Mouse (Mus musculus) forebrain, embryonic 11.5 days (tissue): ENCODE measurements at regions not wholly inside any gene's neighbourhood (a gene's known extent, or its start where the extent isn't known, plus 50 kb on each side); places are given as distances from the start of the nearest gene placed in this dataset.

ENCODE experiments used
- ATAC-seq: fragments of 200-750 bp; cut with Nextera tagmentation; replicated peaks from 2 replicates; pipeline ENCODE4 v1.8.0; 2017; ENCODE audit warnings: moderate TSS enrichment; ENCODE audit not compliant: low FRiP score
- DNase-seq: peaks from one replicate; pipeline ENCODE4 v3.0.0-alpha.2; 2017; ENCODE audit warnings: low spot score
- H3K27ac ChIP-seq: fragments of 300-500 bp; sonication (generic); 2 replicates; pipeline ENCODE4 v1.5.1; 2014; ENCODE audit warnings: low read depth, low read length
- H3K27me3 ChIP-seq: fragments of 300-500 bp; sonication (generic); 2 replicates; pipeline ENCODE4 v1.6.1; 2014; ENCODE audit warnings: mild to moderate bottlenecking, low read length, mixed read lengths; ENCODE audit not compliant: control insufficient read depth, insufficient read depth
- H3K36me3 ChIP-seq: fragments of 300-500 bp; sonication (generic); 2 replicates; pipeline ENCODE4 v1.6.1; 2014; ENCODE audit warnings: mild to moderate bottlenecking, low read length, moderate library complexity, mixed read lengths; ENCODE audit not compliant: control insufficient read depth, insufficient read depth
- H3K4me1 ChIP-seq: fragments of 300-500 bp; sonication (generic); replicated peaks from 2 replicates; pipeline ENCODE4 v1.6.1; 2014; ENCODE audit warnings: low read length, mixed read lengths; ENCODE audit not compliant: control insufficient read depth, insufficient read depth
- H3K4me2 ChIP-seq: fragments of 300-500 bp; sonication (generic); 2 replicates; pipeline ENCODE4 v1.6.1; 2014; ENCODE audit warnings: low read depth, mild to moderate bottlenecking, low read length, moderate library complexity, mixed read lengths; ENCODE audit not compliant: severe bottlenecking
- H3K4me3 ChIP-seq: fragments of 300-500 bp; sonication (generic); 2 replicates; pipeline ENCODE4 v1.5.1; 2014; ENCODE audit warnings: low read depth, low read length
- H3K9ac ChIP-seq: fragments of 300-500 bp; sonication (generic); 2 replicates; pipeline ENCODE4 v1.6.1; 2014; ENCODE audit warnings: low read length
- H3K9me3 ChIP-seq: fragments of 300-500 bp; sonication (generic); 2 replicates; pipeline ENCODE4 v1.6.1; 2016; ENCODE audit warnings: low read length, mixed read lengths; ENCODE audit not compliant: control insufficient read depth
- WGBS: fragments of 180-500 bp; shearing (Covaris S2); extraction: QIAGEN DNeasy Blood & Tissue Kit; methylation state at CpG from one replicate; pipeline ENCODE4 v1.1.7; 2014; 5-methylcytosine and 5-hydroxymethylcytosine counted together

DNA sequence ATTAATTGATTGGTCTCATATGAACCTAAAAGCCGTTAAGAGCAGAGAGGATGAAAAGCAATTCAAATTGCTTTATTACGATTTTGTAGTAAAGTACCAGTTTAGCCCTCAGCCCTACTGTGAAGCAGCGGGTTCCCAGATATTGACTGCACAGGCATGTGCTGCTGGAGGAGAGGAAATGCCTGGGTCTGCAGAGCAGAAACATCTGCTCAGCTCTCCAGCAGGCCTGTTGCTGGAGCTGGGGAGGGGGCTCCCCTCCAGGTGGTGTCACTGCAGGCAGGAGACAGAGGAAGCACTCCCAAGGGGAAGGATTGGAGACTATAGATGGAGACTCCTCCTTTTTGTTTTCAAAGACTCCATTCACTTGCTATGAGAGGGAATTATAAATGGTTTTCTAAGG, 106.1 kb upstream of the Zfp462 start:
- ATAC-seq (no peak), DNase-seq (no peak)
- Histone ChIP-seq H3K9me3 (no peaks in the 10 kb centered on the region), H3K36me3 (no peaks in the 10 kb centered on the region), H3K9ac (no peak overlapping the region), H3K4me1 (no peaks in the 10 kb centered on the region; the same call in 1 of the 2 replicates), H3K27ac (no peak overlapping the region), H3K4me2 (no peak overlapping the region), H3K4me3 (no peak overlapping the region), H3K27me3 (no peaks in the 10 kb centered on the region)
- WGBS = 40% methylated on average over 3 of the region's 3 CpGs

DNA sequence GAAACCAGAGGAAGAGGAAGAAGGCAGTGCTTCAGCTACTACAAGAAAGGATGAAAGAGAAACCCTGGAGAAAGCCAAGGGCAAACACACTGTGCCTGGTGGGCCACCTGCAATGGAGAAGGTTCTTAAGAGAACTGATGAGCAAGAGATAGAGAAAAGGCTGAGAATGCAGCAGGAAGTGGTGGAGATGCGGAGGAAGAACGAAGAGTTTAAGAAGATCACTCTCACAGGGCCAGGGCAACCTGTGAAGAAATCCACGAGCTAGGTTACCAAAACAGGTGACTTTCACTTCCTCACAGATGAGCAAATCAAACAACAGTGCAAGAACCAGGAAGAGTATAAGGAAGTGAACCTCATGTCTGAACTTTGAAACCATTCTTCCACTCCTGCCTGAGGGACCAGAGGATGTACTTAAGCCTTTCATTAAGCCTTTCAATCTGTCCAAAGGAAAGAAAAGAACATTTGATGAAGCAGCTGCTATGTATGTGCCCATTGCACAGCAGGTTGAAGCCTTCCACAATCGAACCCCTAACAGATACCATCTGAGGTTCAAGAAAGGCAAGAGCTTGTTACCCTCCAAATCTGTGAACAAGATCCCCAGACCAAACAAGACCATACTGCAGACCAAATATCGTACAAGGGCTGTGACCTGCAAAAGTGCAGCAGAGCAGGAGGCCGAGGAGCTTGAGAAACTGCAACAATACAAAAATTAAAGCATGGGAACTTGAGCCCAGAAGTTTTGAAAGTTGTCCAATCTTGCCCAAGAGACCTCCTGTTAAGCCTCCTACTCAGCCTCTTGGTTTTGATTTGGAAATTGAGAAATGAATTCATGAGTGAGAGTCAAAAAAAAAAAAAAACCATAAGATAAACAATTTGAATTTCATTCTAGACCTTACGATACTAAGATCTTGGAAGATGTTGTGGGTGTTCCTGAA, 91.6 kb upstream of the Zfp462 start:
- Histone ChIP-seq H3K27ac (no peak overlapping the region), H3K9ac (no peak overlapping the region), H3K36me3 (no peaks in the 10 kb centered on the region), H3K27me3 (no peaks in the 10 kb centered on the region), H3K9me3 (no peaks in the 10 kb centered on the region), H3K4me3 (no peak overlapping the region), H3K4me2 (no peak overlapping the region), H3K4me1 (no peaks in the 10 kb centered on the region)
- 93% methylated on average over 7 of the region's 7 CpGs for WGBS
- DNase-seq = no peak
- no peak for ATAC-seq

- H3K27ac ChIP-seq = no peak overlapping the region
- WGBS = 96% methylated on average over 3 of the region's 3 CpGs
- H3K4me3 ChIP-seq = no peak overlapping the region
- H3K4me1 ChIP-seq = no peaks in the 10 kb centered on the region
- no peaks in the 10 kb centered on the region for H3K9me3 ChIP-seq
- no peaks in the 10 kb centered on the region for H3K36me3 ChIP-seq
- DNase-seq (no peak), ATAC-seq (no peak)
- H3K9ac ChIP-seq = no peak overlapping the region
- no peaks in the 10 kb centered on the region for H3K27me3 ChIP-seq
- H3K4me2 ChIP-seq = no peak overlapping the region
Measured at GRCm38 (mm10) chr4:54858604-54859003, 86.2 kb upstream of the Zfp462 start.

DNA sequence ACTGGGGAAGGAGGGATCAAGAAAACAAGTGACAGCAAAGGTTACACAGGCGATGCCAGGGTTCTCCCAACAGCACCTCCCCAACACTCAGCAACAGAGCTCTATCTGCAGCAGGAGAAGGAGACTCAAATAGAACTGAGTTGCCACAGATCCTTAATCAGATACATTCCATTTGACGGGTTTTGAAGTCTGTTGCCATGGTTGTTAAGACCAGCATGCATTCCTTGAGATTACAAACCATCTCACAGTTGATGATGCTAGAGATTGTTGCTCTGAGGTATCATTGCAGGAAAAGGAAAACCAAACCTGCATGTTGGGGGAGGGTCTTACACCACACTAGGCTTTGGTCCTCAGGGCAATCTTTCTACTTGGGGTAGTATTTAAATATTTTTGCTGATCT, 78.8 kb upstream of the Zfp462 start:
- no peaks in the 10 kb centered on the region for H3K36me3 ChIP-seq
- no peaks in the 10 kb centered on the region for H3K27me3 ChIP-seq
- no peak overlapping the region for H3K9ac ChIP-seq
- H3K4me2 ChIP-seq = no peak overlapping the region
- no peaks in the 10 kb centered on the region for H3K9me3 ChIP-seq
- no peak for ATAC-seq
- WGBS = 51% methylated on average over 2 of the region's 2 CpGs
- DNase-seq = no peak
- H3K4me1 ChIP-seq = no peaks in the 10 kb centered on the region
- no peak overlapping the region for H3K4me3 ChIP-seq
- H3K27ac ChIP-seq = no peak overlapping the region

- DNase-seq (no peak), ATAC-seq (no peak)
- no peak overlapping the region for H3K4me3 ChIP-seq
- no peaks in the 10 kb centered on the region for H3K9me3 ChIP-seq
- H3K4me1 ChIP-seq = no peaks in the 10 kb centered on the region
- no peaks in the 10 kb centered on the region for H3K36me3 ChIP-seq
- H3K9ac ChIP-seq = no peak overlapping the region
- H3K4me2 ChIP-seq = no peak overlapping the region
- no peaks in the 10 kb centered on the region for H3K27me3 ChIP-seq
- 89% methylated on average over 13 of the region's 13 CpGs for WGBS
- H3K27ac ChIP-seq = no peak overlapping the region
Measured at GRCm38 (mm10) chr4:54874136-54874827, 70.6 kb upstream of the Zfp462 start.

DNA sequence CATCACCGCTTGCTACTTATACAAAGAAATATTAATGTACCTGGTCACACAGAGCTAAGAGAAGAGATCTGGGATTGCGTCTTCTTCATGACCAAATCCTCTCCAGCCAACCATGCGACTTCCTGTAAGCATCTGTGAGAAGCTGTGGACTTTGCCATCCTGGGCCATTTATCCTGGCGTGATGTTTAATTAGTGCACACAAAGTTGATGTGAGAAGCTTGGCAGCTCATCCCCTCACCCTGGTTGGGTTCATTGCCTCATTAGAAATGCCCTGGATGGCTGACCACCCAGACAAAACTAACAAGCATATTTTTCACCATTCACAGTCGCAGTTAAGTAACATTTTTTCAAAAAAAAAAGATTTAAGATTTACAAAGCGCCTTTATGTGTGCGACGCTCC, 69.3 kb upstream of the Zfp462 start:
- no peaks in the 10 kb centered on the region for H3K27me3 ChIP-seq
- no peak overlapping the region for H3K4me2 ChIP-seq
- DNase-seq = no peak
- no peak overlapping the region for H3K9ac ChIP-seq
- 92% methylated on average over 8 of the region's 8 CpGs for WGBS
- ATAC-seq = no peak
- H3K4me1 ChIP-seq = no peaks in the 10 kb centered on the region
- no peak overlapping the region for H3K27ac ChIP-seq
- H3K4me3 ChIP-seq = no peak overlapping the region
- no peaks in the 10 kb centered on the region for H3K9me3 ChIP-seq
- H3K36me3 ChIP-seq = no peaks in the 10 kb centered on the region

GRCm38 (mm10) chr4:54877361-54877760, 67.5 kb upstream of the Zfp462 start:
- DNase-seq = no peak
- H3K4me2 ChIP-seq = no peak overlapping the region
- H3K4me3 ChIP-seq = no peak overlapping the region
- WGBS = 85% methylated on average over 2 of the region's 2 CpGs
- no peaks in the 10 kb centered on the region for H3K9me3 ChIP-seq
- no peaks in the 10 kb centered on the region for H3K27me3 ChIP-seq
- H3K36me3 ChIP-seq = no peaks in the 10 kb centered on the region
- no peak overlapping the region for H3K9ac ChIP-seq
- no peaks in the 10 kb centered on the region for H3K4me1 ChIP-seq
- no peak for ATAC-seq
- H3K27ac ChIP-seq = no peak overlapping the region

GRCm38 (mm10) chr4:54878531-54878930, 66.3 kb upstream of the Zfp462 start:
- H3K4me1 ChIP-seq = no peaks in the 10 kb centered on the region
- H3K4me2 ChIP-seq = no peak overlapping the region
- ATAC-seq (no peak), DNase-seq (no peak)
- H3K36me3 ChIP-seq = no peaks in the 10 kb centered on the region
- no peaks in the 10 kb centered on the region for H3K27me3 ChIP-seq
- no peaks in the 10 kb centered on the region for H3K9me3 ChIP-seq
- H3K4me3 ChIP-seq = no peak overlapping the region
- no peak overlapping the region for H3K27ac ChIP-seq
- 93% methylated on average over 3 of the region's 3 CpGs for WGBS
- no peak overlapping the region for H3K9ac ChIP-seq
